Mouse (Mus musculus): Measurements from ENCODE around the gene Sdhb. TPM values are rescaled to one million over a fixed set of nuclear protein-coding genes. Genes with fewer than 3 reads are reported as not detected.
A peak's percentile ranks its signal among the peaks of the same experiment; 100 is the strongest.

Gene Sdhb
- polyA plus RNA-seq (2011; ENCODE audit: insufficient read depth, insufficient read length, low read depth, missing spikeins) = 99.6 and 103 TPM in 2 replicates

- TF ChIP-seq POLR2A (IDR thresholded peaks at IDR 0.05; ENCODE audit: insufficient read depth, low read length) (no peak), EP300 (IDR thresholded peaks at IDR 0.05; ENCODE audit: insufficient read depth, low read depth, low read length) (0 out of 2 replicates have a peak, but pooled peaks have one; percentile 28), CTCF (IDR thresholded peaks at IDR 0.05; ENCODE audit: low read depth, low read length) (no peak)
- Histone ChIP-seq H3K27ac (ENCODE audit: insufficient read depth, low read length) (peak within 1 kb of the TSS; percentile 16), H3K27me3 (ENCODE audit: control insufficient read depth, insufficient read depth, low read length, poor library complexity, severe bottlenecking) (no peaks in the 10 kb centered on the region), H3K9ac (ENCODE audit: low read depth, poor library complexity, severe bottlenecking) (peak within 1 kb of the TSS; percentile 85), H3K9me3 (replicated peaks; ENCODE audit: control insufficient read depth, insufficient read depth, low read length, poor library complexity, severe bottlenecking) (no peaks in the 10 kb centered on the region), H3K4me1 (ENCODE audit: control insufficient read depth, insufficient read depth, low read length) (peaks cover 4% of the 10 kb centered on the region), H3K4me3 (ENCODE audit: low read depth, low read length) (peak within 1 kb of the TSS; percentile 95), H3K36me3 (ENCODE audit: control insufficient read depth, insufficient read depth, low read length, poor library complexity, severe bottlenecking) (no peaks in the 10 kb centered on the region)
These were observed at the start of gene Sdhb for GRCm38 (mm10) chr4:140960781-140961466. TSS of gene Sdhb (plus strand) at chr4:140961203.

GRCm38 (mm10) chr4:140911416-140911815 is 49.6 kb upstream of the Sdhb start:
- no peak for TF ChIP-seq POLR2A (IDR thresholded peaks at IDR 0.05; ENCODE audit: insufficient read depth, low read length)
- no peak for TF ChIP-seq CTCF (IDR thresholded peaks at IDR 0.05; ENCODE audit: low read depth, low read length)
- TF ChIP-seq EP300 (IDR thresholded peaks at IDR 0.05; ENCODE audit: insufficient read depth, low read depth, low read length) = no peak
- Histone ChIP-seq H3K9me3 (replicated peaks; ENCODE audit: control insufficient read depth, insufficient read depth, low read length, poor library complexity, severe bottlenecking) (no peaks in the 10 kb centered on the region), H3K9ac (ENCODE audit: low read depth, poor library complexity, severe bottlenecking) (no peak overlapping the region), H3K4me1 (ENCODE audit: control insufficient read depth, insufficient read depth, low read length) (peaks cover 2% of the 10 kb centered on the region), H3K4me3 (ENCODE audit: low read depth, low read length) (no peak overlapping the region), H3K27me3 (ENCODE audit: control insufficient read depth, insufficient read depth, low read length, poor library complexity, severe bottlenecking) (no peaks in the 10 kb centered on the region), H3K27ac (ENCODE audit: insufficient read depth, low read length) (no peak overlapping the region), H3K36me3 (ENCODE audit: control insufficient read depth, insufficient read depth, low read length, poor library complexity, severe bottlenecking) (no peaks in the 10 kb centered on the region)

- Histone ChIP-seq H3K9me3 (replicated peaks; ENCODE audit: control insufficient read depth, insufficient read depth, low read length, poor library complexity, severe bottlenecking) (no peaks in the 10 kb centered on the region), H3K27ac (ENCODE audit: insufficient read depth, low read length) (no peak overlapping the region), H3K4me1 (ENCODE audit: control insufficient read depth, insufficient read depth, low read length) (peaks cover 2% of the 10 kb centered on the region), H3K36me3 (ENCODE audit: control insufficient read depth, insufficient read depth, low read length, poor library complexity, severe bottlenecking) (no peaks in the 10 kb centered on the region), H3K9ac (ENCODE audit: low read depth, poor library complexity, severe bottlenecking) (no peak overlapping the region), H3K27me3 (ENCODE audit: control insufficient read depth, insufficient read depth, low read length, poor library complexity, severe bottlenecking) (no peaks in the 10 kb centered on the region), H3K4me3 (ENCODE audit: low read depth, low read length) (no peak overlapping the region)
- no peak for TF ChIP-seq POLR2A (IDR thresholded peaks at IDR 0.05; ENCODE audit: insufficient read depth, low read length)
These were observed 48.7 kb upstream of the Sdhb start for GRCm38 (mm10) chr4:140912271-140912833.

- Histone ChIP-seq H3K27ac (ENCODE audit: insufficient read depth, low read length) (no peak overlapping the region), H3K4me3 (ENCODE audit: low read depth, low read length) (no peak overlapping the region), H3K27me3 (ENCODE audit: control insufficient read depth, insufficient read depth, low read length, poor library complexity, severe bottlenecking) (no peaks in the 10 kb centered on the region), H3K4me1 (ENCODE audit: control insufficient read depth, insufficient read depth, low read length) (peaks cover 2% of the 10 kb centered on the region), H3K9me3 (replicated peaks; ENCODE audit: control insufficient read depth, insufficient read depth, low read length, poor library complexity, severe bottlenecking) (no peaks in the 10 kb centered on the region), H3K36me3 (ENCODE audit: control insufficient read depth, insufficient read depth, low read length, poor library complexity, severe bottlenecking) (no peaks in the 10 kb centered on the region), H3K9ac (ENCODE audit: low read depth, poor library complexity, severe bottlenecking) (no peak overlapping the region)
- TF ChIP-seq EP300 (IDR thresholded peaks at IDR 0.05; ENCODE audit: insufficient read depth, low read depth, low read length) (no peak), POLR2A (IDR thresholded peaks at IDR 0.05; ENCODE audit: insufficient read depth, low read length) (no peak), CTCF (IDR thresholded peaks at IDR 0.05; ENCODE audit: low read depth, low read length) (no peak)
These were observed 47.4 kb upstream of the Sdhb start for GRCm38 (mm10) chr4:140913565-140913964.

GRCm38 (mm10) chr4:140914731-140915131 is 46.3 kb upstream of the Sdhb start:
- H3K4me1 ChIP-seq (ENCODE audit: control insufficient read depth, insufficient read depth, low read length) = peaks cover 2% of the 10 kb centered on the region
- H3K36me3 ChIP-seq (ENCODE audit: control insufficient read depth, insufficient read depth, low read length, poor library complexity, severe bottlenecking) = no peaks in the 10 kb centered on the region
- H3K9ac ChIP-seq (ENCODE audit: low read depth, poor library complexity, severe bottlenecking) = no peak overlapping the region
- H3K9me3 ChIP-seq (replicated peaks; ENCODE audit: control insufficient read depth, insufficient read depth, low read length, poor library complexity, severe bottlenecking) = no peaks in the 10 kb centered on the region
- no peak overlapping the region for H3K27ac ChIP-seq (ENCODE audit: insufficient read depth, low read length)
- no peaks in the 10 kb centered on the region for H3K27me3 ChIP-seq (ENCODE audit: control insufficient read depth, insufficient read depth, low read length, poor library complexity, severe bottlenecking)
- TF ChIP-seq EP300 (IDR thresholded peaks at IDR 0.05; ENCODE audit: insufficient read depth, low read depth, low read length) = no peak
- no peak overlapping the region for H3K4me3 ChIP-seq (ENCODE audit: low read depth, low read length)

GRCm38 (mm10) chr4:140915235-140915634 is 45.8 kb upstream of the Sdhb start:
- no peaks in the 10 kb centered on the region for H3K27me3 ChIP-seq (ENCODE audit: control insufficient read depth, insufficient read depth, low read length, poor library complexity, severe bottlenecking)
- H3K4me1 ChIP-seq (ENCODE audit: control insufficient read depth, insufficient read depth, low read length) = peaks cover 2% of the 10 kb centered on the region
- TF ChIP-seq POLR2A (IDR thresholded peaks at IDR 0.05; ENCODE audit: insufficient read depth, low read length) (no peak), EP300 (IDR thresholded peaks at IDR 0.05; ENCODE audit: insufficient read depth, low read depth, low read length) (no peak), CTCF (IDR thresholded peaks at IDR 0.05; ENCODE audit: low read depth, low read length) (no peak)
- H3K36me3 ChIP-seq (ENCODE audit: control insufficient read depth, insufficient read depth, low read length, poor library complexity, severe bottlenecking) = no peaks in the 10 kb centered on the region
- H3K27ac ChIP-seq (ENCODE audit: insufficient read depth, low read length) = no peak overlapping the region
- H3K9me3 ChIP-seq (replicated peaks; ENCODE audit: control insufficient read depth, insufficient read depth, low read length, poor library complexity, severe bottlenecking) = no peaks in the 10 kb centered on the region
- H3K4me3 ChIP-seq (ENCODE audit: low read depth, low read length) = no peak overlapping the region
- H3K9ac ChIP-seq (ENCODE audit: low read depth, poor library complexity, severe bottlenecking) = no peak overlapping the region
